Mouse (Mus musculus) stomach, postnatal 0 days (tissue): ENCODE data around the gene Olfr527. TPM values are rescaled to one million over a fixed set of nuclear protein-coding genes. Genes with fewer than 3 reads are reported as not detected.

ENCODE experiments used
- ATAC-seq: fragments of 200-750 bp; cut with Nextera tagmentation; 2 replicates; pipeline ENCODE4 v1.8.0; 2017; ENCODE audit not compliant: low FRiP score, low TSS enrichment
- DNase-seq: peaks from one replicate; pipeline ENCODE4 v3.0.0-alpha.2; 2016; ENCODE audit warnings: low spot score
- H3K27ac ChIP-seq: fragments of 300-500 bp; sonication (generic); replicated peaks from 2 replicates; pipeline ENCODE4 v1.5.1; 2014; ENCODE audit warnings: mild to moderate bottlenecking, control low read depth
- H3K27me3 ChIP-seq: fragments of 300-500 bp; sonication (generic); 2 replicates; pipeline ENCODE4 v1.6.1; 2014; ENCODE audit warnings: low read length; ENCODE audit not compliant: control insufficient read depth, insufficient read depth
- H3K36me3 ChIP-seq: fragments of 300-500 bp; sonication (generic); 2 replicates; pipeline ENCODE4 v1.6.1; 2014; ENCODE audit warnings: low read length, mixed read lengths; ENCODE audit not compliant: control insufficient read depth, insufficient read depth
- H3K4me1 ChIP-seq: fragments of 300-500 bp; sonication (generic); replicated peaks from 2 replicates; pipeline ENCODE4 v1.6.1; 2014; ENCODE audit warnings: antibody characterized with exemption; ENCODE audit not compliant: control insufficient read depth, insufficient read depth
- H3K4me2 ChIP-seq: fragments of 300-500 bp; sonication (generic); replicated peaks from 2 replicates; pipeline ENCODE4 v1.6.1; 2014; ENCODE audit warnings: low read depth, mild to moderate bottlenecking, control low read depth, moderate library complexity
- H3K4me3 ChIP-seq: fragments of 300-500 bp; sonication (generic); 2 replicates; pipeline ENCODE4 v1.5.1; 2014; ENCODE audit warnings: low read depth, low read length, control low read depth
- H3K9ac ChIP-seq: fragments of 300-500 bp; sonication (generic); 2 replicates; pipeline ENCODE4 v1.6.1; 2014; ENCODE audit warnings: mild to moderate bottlenecking, low read length, control low read depth, mixed read lengths
- H3K9me3 ChIP-seq: fragments of 300-500 bp; sonication (generic); 2 replicates; pipeline ENCODE4 v1.6.1; 2016; ENCODE audit warnings: low read length; ENCODE audit not compliant: control insufficient read depth
- CTCF ChIP-seq: IDR thresholded peaks from 2 replicates; pipeline ENCODE4 v1.5.1; 2016; ENCODE audit warnings: antibody characterized with exemption, low read depth, mild to moderate bottlenecking, moderate library complexity
- EP300 ChIP-seq: optimal IDR thresholded peaks from 2 replicates; pipeline ENCODE3; 2016; ENCODE audit warnings: antibody characterized with exemption
- WGBS: fragments of 180-500 bp; shearing (Covaris S2); extraction: QIAGEN DNeasy Blood & Tissue Kit; methylation state at CpG from one replicate; pipeline ENCODE4 v1.1.7; 2014; 5-methylcytosine and 5-hydroxymethylcytosine counted together
- polyA plus RNA-seq: library from polyadenylated mRNA; unstranded; fragments of >200 nt; fragmentation: Nextera tagmentation; extraction: Ambion mirVana; gene quantifications from 2 replicates; pipeline ENCODE4 v1.2.1, GENCODE M21; 2015

Gene Olfr527
- polyA plus RNA-seq, 1 experiment from 2014 or later: not detected

DNA sequence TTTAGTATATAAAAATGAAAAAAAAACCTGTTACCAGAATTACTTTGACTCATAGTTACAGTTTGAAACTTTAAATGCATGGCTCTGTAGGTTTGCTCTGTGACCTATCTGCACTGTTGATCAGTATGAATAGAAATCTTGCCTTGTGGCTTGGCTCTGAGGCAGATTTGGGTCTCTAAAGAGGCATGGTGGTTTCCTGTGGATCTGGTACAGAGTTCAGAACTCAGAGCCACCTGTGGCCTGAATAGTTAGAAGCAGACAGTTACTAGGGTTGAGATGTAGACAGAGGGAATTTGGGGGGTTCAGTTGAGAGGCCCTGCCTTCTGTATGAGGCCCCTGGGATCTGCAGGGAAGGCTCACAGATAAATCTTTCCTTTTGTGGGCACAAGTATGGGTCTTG is 12.7 kb upstream of the Olfr527 start:
- H3K4me3 ChIP-seq: no peak overlapping the region
- DNase-seq (no peak), ATAC-seq (no peak)
- no peak for TF ChIP-seq EP300
- no peak for TF ChIP-seq CTCF
- no peak overlapping the region for H3K27ac ChIP-seq
- no peaks in the 10 kb centered on the region for H3K36me3 ChIP-seq
- H3K9ac ChIP-seq: no peak overlapping the region
- no peaks in the 10 kb centered on the region for H3K4me1 ChIP-seq
- no peak overlapping the region for H3K4me2 ChIP-seq
- no peaks in the 10 kb centered on the region for H3K9me3 ChIP-seq
- H3K27me3 ChIP-seq: no peaks in the 10 kb centered on the region

DNA sequence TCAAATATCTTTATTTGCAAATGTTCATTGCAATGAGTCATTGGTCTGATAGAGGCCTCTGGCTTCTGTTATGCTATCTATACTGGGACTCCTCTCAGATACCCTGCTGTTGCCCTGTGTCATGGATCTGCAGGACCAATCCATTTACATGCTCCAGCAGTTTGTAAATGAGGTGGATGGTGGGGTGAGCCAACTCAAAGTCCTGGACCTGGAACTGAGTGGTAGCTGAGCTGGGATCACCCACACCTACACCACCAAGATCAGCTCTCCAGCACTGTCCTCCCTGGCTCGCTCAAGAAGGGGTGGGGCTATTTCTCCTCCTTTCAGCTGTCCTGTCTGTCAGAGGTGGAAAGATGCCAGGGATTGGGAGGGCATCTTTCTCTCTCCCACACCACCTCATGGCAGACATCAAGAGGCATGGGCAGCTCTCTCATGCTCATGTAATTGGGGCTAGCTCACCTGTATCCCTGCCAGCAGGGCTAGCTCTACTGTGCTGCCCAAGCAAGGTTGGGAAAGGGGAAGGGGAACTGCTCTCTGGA is 4.0 kb upstream of the Olfr527 start:
- H3K36me3 ChIP-seq: no peaks in the 10 kb centered on the region
- DNase-seq (no peak), ATAC-seq (no peak)
- TF ChIP-seq CTCF (no peak), EP300 (no peak)
- H3K4me2 ChIP-seq: no peak overlapping the region
- no peak overlapping the region for H3K4me3 ChIP-seq
- no peaks in the 10 kb centered on the region for H3K27me3 ChIP-seq
- H3K27ac ChIP-seq: no peak overlapping the region
- no peak overlapping the region for H3K9ac ChIP-seq
- H3K4me1 ChIP-seq: no peaks in the 10 kb centered on the region
- no peaks in the 10 kb centered on the region for H3K9me3 ChIP-seq
- 27% methylated on average over 1 of the region's 1 CpGs for WGBS

DNA sequence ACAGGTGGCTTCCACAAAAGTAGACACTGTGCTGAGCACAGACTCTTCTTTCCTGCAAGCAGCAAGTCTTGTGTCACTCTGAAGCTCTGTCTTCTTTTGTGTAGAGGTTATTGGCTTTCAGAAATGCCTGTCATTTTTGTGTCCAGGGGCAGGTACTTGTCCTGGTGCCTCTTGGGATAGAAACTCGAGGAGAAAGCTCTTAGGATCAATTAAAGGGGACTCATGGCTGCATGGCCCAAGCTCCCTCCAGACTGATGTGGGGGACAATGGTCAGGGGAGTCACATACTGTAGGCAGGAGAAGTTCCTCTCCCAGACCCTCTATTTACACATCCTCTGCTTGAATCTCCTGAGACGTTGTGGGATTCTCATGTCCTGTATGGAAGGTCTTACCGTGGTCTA is 27.8 kb downstream of the Olfr527 start, which contains the start of gene Olfr60:
Gene Olfr60 (minus strand): TSS at position 101 of the 400 bp plus-strand sequence.
- Histone ChIP-seq H3K4me3 (no peak within 1 kb of the TSS), H3K9ac (no peak within 1 kb of the TSS), H3K27me3 (no peaks in the 10 kb centered on the region), H3K4me2 (no peak within 1 kb of the TSS), H3K36me3 (no peaks in the 10 kb centered on the region), H3K9me3 (no peaks in the 10 kb centered on the region), H3K4me1 (no peaks in the 10 kb centered on the region), H3K27ac (no peak within 1 kb of the TSS)
- no peak for DNase-seq
- no peak for ATAC-seq
- TF ChIP-seq EP300 (no peak), CTCF (no peak)
- 55% methylated on average over 3 of the region's 3 CpGs for WGBS

DNA sequence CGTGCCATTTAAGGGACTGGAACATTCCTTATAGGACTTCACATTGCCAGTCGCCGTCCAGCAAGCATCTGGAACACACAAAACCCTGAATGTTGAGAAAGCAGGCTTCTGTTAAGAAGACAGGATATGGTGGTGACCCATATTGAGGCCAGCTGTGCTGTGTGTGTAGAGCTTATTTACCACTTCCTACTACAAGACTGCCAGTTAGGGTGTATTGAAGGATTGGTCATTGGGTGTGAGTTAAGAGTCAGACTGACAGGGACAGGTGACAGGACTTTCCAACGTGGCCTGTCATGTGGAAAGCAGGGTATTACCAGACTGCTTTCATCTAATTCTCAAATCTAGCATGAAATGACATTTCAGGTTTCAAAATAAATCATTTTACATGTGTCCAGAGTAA is 40.5 kb downstream of the Olfr527 start:
- Histone ChIP-seq H3K27me3 (no peaks in the 10 kb centered on the region), H3K4me2 (no peak overlapping the region), H3K4me3 (no peak overlapping the region), H3K36me3 (no peaks in the 10 kb centered on the region), H3K27ac (no peak overlapping the region), H3K9ac (no peak overlapping the region), H3K4me1 (no peaks in the 10 kb centered on the region), H3K9me3 (no peaks in the 10 kb centered on the region)
- WGBS: 71% methylated on average over 4 of the region's 4 CpGs
- no peak for TF ChIP-seq CTCF
- no peak for TF ChIP-seq EP300
- no peak for ATAC-seq
- DNase-seq: no peak

DNA sequence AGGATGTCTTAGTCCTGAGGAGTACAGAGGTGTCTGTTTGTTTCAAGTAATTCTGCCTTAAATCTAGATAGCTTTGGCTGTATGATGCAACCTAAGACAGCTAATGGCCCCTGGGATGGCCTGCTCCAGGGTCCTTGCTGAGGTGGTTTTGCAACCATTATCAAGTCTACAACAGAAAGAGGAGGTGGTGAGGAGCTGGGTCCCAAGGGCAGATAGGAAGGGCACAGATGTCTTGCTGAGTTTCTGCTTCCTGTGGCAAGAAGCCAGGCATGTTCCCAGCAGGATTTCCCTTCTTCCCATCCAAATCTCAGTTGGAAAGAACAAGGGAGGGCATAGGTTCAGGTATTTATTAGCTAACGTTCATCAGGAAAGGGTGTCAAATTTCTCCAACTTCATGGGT is 42.4 kb downstream of the Olfr527 start, which contains the start of gene Olfr530:
Gene Olfr530 (minus strand): TSS at position 101 of the 400 bp plus-strand sequence.
- TF ChIP-seq EP300 (no peak), CTCF (no peak)
- no peaks in the 10 kb centered on the region for H3K36me3 ChIP-seq
- no peak within 1 kb of the TSS for H3K9ac ChIP-seq
- 40% methylated on average over 1 of the region's 1 CpGs for WGBS
- no peak for ATAC-seq
- no peak for DNase-seq
- no peaks in the 10 kb centered on the region for H3K4me1 ChIP-seq
- H3K27ac ChIP-seq: no peak within 1 kb of the TSS
- H3K4me3 ChIP-seq: no peak within 1 kb of the TSS
- H3K27me3 ChIP-seq: no peaks in the 10 kb centered on the region
- H3K4me2 ChIP-seq: no peak within 1 kb of the TSS
- H3K9me3 ChIP-seq: no peaks in the 10 kb centered on the region

DNA sequence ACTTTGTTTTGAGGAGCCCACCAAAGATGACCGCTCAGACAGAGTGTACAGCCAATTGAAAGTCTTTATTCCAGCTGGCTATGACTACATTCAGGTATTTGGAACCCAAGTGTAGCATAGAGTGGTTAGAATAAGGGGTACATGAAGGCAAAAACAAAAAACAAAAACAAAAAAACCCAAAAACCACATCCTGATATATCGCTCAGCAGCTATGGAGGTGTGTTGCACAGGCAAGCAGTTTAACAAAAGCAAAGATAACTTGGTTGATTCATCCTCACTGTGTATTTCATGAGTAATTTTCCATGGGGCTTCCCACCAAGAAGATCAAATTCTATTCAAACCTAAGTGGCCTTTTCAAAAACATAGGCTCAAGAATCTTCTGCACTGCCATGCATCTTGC is 43.1 kb downstream of the Olfr527 start:
- Histone ChIP-seq H3K4me3 (no peak overlapping the region), H3K27me3 (no peaks in the 10 kb centered on the region), H3K4me2 (no peak overlapping the region), H3K27ac (no peak overlapping the region), H3K4me1 (no peaks in the 10 kb centered on the region), H3K9me3 (no peaks in the 10 kb centered on the region), H3K36me3 (no peaks in the 10 kb centered on the region), H3K9ac (no peak overlapping the region)
- no peak for TF ChIP-seq CTCF
- no peak for TF ChIP-seq EP300
- no peak for DNase-seq
- ATAC-seq: no peak
- WGBS: 93% methylated on average over 2 of the region's 2 CpGs

Other genes with a start within 250 kb of the Olfr527 start
- 24.4 and 45.2 TPM in 2 replicates for gene Prap1, start 240.6 kb upstream of the Olfr527 start, polyA plus RNA-seq
- gene Fuom, start 231.6 kb upstream of the Olfr527 start, polyA plus RNA-seq: 41.2 and 44.5 TPM in 2 replicates
- gene Paox, start 218.2 kb upstream of the Olfr527 start, polyA plus RNA-seq: 27.7 and 27.8 TPM in 2 replicates
- gene Echs1, start 217.5 kb upstream of the Olfr527 start, polyA plus RNA-seq: 139 and 143 TPM in 2 replicates
- gene Mtg1, start 196.5 kb upstream of the Olfr527 start, polyA plus RNA-seq: 19.8 and 20.6 TPM in 2 replicates
- 0.90 and 1.1 TPM in 2 replicates for gene Sprn, start 179.1 kb upstream of the Olfr527 start, polyA plus RNA-seq
- gene Olfr522, start 169.3 kb upstream of the Olfr527 start, polyA plus RNA-seq: not detected in 2 replicates
- not detected in 2 replicates for gene Olfr523, start 160.8 kb upstream of the Olfr527 start, polyA plus RNA-seq
- gene Olfr524, start 128.1 kb upstream of the Olfr527 start, polyA plus RNA-seq: not detected in 2 replicates
- gene Cd163l1, start 115.8 kb upstream of the Olfr527 start, polyA plus RNA-seq: 0.11 TPM in 2 replicates
- not detected in 2 replicates for gene 5830411N06Rik, start 86.7 kb upstream of the Olfr527 start, polyA plus RNA-seq
- gene Olfr525, start 13.2 kb upstream of the Olfr527 start, polyA plus RNA-seq: 0.02 TPM in 1 of 2 replicates, not detected in the other
- not detected in 2 replicates for gene Olfr60, start 27.7 kb downstream of the Olfr527 start, polyA plus RNA-seq
- gene Olfr530, start 42.3 kb downstream of the Olfr527 start, polyA plus RNA-seq: not detected in 2 replicates
- 0.04 TPM in 1 of 2 replicates, not detected in the other for gene Olfr531, start 68.9 kb downstream of the Olfr527 start, polyA plus RNA-seq
- 0.07 TPM in 1 of 2 replicates, not detected in the other for gene Olfr532, start 87.6 kb downstream of the Olfr527 start, polyA plus RNA-seq
- not detected in 2 replicates for gene Olfr533, start 129.4 kb downstream of the Olfr527 start, polyA plus RNA-seq
- gene Olfr535, start 150.2 kb downstream of the Olfr527 start, polyA plus RNA-seq: not detected in 2 replicates
- not detected in 2 replicates for gene Olfr536, start 173.4 kb downstream of the Olfr527 start, polyA plus RNA-seq
- not detected in 2 replicates for gene Olfr538, start 233.9 kb downstream of the Olfr527 start, polyA plus RNA-seq